Mouse (Mus musculus): ENCODE measurements around the gene Chn1.

Chn1 gene

DNA sequence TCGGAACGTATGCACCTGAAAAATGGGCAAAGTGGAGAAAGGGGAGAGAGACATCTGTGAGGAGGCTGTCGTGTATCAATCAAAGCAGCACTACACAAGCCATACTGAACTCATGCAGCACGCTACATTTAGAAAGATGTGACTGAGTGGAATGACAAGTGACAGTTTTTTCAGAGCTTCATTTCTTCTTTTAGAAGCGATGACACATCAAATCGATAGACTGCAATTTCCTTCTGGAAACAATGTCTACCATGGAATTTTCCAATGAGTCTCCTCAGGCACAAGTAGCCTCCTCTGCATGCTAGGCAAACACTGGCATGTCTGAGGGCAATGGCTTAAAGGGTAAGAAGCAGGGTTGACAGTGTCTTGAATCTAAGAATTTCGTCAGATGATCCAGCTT, 143.3 kb downstream of the Chn1 start:
- no peak for DNase-seq

GRCm38 (mm10) chr2:73618486-73619052, 156.6 kb downstream of the Chn1 start:
- DNase-seq, result no peak

DNA sequence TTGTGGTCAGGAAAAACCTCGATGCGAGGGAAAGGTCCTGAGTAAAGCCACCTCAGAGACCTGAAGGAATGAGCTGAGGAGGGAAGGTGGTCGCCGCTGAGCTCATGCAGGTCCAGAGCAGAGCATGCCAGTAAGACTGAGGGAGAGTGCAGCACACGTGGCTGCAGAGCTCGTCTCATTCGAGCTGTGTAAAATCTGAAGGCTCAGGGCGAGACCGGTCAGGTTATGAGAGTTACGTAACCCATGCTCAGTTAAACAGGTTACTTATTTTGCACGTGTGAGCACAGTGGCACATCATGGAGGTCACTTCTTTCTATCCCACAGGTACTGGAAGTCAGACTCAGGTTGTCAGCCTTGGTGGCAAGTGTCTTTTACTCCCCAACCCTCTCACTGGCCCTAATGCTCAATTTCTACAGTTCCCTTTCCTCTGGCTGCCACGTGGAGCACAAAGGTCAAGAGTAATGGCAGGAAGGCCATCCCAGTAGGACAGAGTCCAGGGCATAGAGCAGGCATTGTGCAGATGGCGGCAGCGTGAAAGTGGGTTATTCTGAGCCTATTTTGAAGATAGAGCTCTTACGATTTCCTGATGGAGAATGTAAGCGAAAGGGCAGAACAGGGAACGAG, 158.6 kb downstream of the Chn1 start:
- DNase-seq, result no peak

- no peak for DNase-seq
Observed at GRCm38 (mm10) chr2:73615456-73615855, 159.7 kb downstream of the Chn1 start.

DNA sequence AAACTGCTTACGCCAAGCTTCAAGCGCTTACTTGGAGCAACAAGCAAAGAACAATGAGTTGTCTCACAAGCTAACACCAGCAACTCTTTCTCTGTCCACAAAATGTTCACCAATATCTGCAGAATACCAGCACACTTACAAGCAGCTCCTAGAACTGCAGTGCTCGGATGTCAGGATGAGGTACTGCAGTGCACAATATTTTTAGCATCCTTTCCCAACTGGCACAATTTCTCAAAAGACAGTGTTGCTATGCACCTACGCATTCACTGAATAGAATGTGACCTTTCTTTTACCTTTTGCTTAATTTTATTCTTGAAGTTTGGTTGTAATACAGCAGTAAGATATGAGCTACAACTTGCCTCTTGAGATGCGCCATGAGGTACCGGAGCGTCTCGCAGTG, 160.8 kb downstream of the Chn1 start:
- DNase-seq, result no peak

DNA sequence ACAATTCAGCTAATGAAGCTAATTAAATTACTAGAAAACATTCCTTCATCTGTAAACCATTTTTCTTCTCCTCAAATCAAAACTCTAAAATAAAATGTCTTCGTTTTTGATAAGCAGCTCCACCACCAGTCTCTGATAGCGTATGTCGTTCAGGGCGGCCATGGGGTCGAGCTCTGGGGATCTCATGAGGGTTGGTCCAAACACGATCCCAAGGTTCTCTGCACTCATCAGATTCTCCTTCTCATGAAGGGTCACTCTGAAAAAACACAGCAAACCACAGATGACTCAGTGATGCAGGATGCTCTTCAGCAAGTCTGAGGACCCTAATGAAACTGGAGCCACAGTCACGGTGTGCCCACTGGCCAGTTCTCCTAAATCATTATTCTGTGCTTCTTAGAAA, 162.2 kb downstream of the Chn1 start:
- no peak for DNase-seq

DNA sequence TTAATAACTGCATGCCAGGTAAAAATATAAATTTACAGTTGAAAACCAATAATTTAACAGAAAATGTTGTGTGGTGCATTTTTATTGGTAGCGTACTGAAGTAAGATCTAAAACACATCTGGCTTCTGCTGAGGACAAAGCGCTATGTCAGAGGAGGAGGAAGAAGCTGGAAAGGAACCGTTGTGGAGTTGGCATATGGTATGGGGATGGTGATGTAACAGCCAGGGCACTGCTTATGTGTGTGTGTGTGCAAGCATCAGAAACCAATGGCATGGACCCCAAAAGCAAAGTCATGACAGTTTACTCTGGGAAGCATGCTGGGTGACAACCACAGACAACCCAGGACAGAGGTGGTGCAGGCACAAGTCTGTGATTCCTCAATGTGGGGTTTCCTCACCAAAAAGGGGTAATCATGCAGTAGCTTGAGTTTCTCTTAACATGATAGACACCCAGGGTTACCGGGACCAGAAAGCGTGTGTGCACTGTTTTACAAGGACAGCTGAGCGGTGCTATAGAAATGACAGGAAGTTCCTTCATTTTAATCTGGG, 162.7 kb downstream of the Chn1 start:
- no peak for DNase-seq

- DNase-seq, result no peak
Observed at GRCm38 (mm10) chr2:73611798-73612197, 163.3 kb downstream of the Chn1 start.

DNA sequence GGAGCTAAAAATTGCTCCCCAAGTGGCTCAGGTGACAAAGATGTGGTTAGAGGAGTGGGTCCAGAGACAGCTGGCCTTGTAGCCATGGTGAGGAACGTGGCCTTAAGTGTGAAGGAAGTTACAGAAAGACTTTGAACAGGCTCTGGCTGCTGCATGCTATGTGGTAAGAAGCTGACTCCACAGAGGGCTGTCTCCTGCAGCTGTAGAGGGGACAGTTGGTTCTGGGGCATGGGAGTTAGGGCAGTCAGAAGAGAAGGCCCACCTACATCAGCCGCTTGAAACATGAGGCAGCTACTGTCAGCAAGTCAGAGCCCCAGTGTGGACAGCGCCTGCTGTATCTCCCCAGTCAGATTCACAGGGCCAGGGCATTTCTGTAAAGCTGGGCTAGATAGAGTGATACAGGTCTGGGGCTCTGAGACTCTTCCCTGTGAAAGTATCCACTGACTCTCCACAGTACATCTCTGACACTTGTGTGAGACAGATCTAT, 165.4 kb downstream of the Chn1 start:
- no peak for DNase-seq

GRCm38 (mm10) chr2:73609067-73609723, 166.0 kb downstream of the Chn1 start:
- DNase-seq, result no peak

DNA sequence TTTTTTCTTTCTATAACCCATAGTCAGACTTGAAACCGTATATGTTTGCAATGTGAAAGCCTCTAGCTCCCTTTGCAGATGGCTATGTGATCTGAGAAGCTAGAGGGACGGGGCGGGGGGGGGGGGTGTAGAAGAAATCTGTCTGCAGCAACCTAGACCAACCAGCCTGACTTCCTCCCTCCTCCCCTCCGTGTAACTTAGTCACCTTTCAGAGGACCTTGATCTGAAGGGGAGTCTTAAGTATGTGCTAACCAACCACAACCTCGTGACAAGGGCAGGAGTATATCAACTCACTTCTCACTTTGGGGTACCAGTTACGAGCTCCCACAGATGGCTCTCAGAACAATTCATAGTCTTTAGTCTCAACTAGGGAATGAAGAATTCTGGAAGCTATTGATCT, 166.8 kb downstream of the Chn1 start:
- no peak for DNase-seq

GRCm38 (mm10) chr2:73607609-73608008, 167.5 kb downstream of the Chn1 start:
- no peak for DNase-seq

- DNase-seq, result no peak
Observed at GRCm38 (mm10) chr2:73607146-73607545, 168.0 kb downstream of the Chn1 start.

DNA sequence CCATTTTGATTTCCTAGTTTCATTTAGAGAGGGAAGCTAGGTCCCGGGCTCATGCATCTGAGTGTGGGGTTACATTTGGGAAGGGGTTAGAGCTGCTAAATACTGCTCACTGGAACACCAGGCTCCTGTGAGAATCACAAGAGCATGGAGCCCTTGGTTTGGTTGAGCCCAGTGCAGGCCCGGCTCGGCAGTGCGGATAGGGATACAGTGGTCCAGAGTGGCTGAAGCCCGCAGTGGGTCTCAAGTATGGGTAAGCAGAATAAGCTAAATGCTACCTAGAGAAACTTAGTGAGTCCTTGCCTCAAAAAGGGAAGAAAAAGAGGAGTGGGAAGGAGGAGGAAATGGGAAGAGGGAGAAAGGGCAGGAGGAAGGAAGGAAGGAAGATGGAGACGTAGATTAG, 168.5 kb downstream of the Chn1 start:
- DNase-seq, result no peak

DNA sequence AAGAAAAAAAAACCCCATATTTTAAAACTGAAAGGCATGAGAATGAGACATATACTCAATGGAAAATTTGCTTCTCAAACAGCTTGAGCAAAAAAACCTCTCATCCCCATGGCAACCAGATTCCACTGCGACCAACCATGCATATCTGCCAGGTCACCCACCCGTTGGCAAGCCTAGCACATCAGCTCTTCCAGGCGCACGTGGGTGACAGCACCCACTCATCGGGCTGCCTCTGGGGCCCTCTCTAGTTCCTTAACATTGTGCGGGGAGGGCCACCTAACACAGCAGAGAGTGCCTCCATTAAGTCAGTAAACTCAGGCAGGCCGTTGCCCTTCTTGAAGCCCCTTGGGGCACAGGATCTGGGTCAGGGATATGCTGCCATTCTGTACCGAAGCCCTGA, 170.1 kb downstream of the Chn1 start:
- DNase-seq, result peak in 1 of 2 experiments; percentile 30

DNA sequence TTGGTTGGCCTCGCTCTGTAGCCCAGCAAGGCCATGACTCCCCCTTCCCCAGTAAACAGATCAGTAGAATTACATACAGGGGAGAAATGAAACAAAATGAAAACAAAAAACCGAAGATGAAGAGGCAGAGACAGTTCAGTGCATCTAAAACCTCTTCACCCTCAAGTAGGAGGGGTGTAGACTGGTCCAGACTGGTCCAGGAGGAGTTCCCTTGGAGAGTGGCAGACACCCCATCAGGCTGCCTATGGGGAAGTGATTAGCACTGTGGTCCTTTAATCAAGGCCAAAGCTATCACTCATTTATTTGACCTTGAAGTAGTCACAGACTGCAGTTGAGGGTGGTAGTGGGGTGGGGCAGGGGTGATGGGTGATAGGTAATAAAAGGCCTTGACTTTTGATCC, 170.6 kb downstream of the Chn1 start:
- DNase-seq, result no peak

DNA sequence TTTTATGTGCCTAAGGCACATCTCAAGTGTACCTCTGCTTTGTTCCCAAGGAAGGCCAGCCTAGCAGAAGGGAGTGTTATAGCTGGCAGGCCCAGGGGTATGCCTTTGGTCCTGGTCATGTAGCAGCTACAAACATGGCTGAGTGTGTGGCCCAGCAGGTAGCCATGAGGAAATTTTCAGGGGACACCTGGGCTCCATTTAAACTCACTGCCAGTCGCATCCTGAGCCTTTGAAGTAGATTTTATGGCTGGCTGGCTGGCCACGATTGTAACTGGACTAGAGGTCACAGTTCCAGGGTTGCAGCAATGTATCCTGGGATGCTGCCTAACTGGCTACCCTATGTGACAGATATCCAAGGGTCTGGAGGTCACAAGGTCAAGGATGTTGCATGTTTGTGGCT, 174.5 kb downstream of the Chn1 start:
- DNase-seq, result no peak

GRCm38 (mm10) chr2:73597772-73598171, 177.4 kb downstream of the Chn1 start:
- DNase-seq, result no peak

DNA sequence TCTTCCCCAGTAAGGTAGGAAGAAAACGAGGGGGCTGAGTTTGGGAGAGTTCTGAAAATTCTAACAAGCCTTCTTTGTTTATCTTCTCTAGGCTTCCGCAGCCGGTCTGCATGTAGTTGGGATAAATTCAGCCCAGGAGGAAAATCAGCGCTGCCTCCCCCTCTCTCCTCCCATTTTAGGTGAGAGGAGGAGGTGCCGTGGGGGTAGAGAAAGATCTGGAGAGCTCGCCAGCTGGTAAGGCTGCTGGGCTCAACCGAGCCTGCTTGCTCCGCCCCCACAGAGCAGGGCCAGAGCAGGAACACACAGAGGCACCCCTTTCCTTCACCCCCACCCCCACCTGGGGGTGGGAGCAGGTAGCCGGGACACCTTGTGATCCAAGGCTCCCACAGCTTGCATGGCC, 178.4 kb downstream of the Chn1 start:
- no peak for DNase-seq

GRCm38 (mm10) chr2:73596326-73596725, 178.8 kb downstream of the Chn1 start:
- DNase-seq, result no peak

- DNase-seq, result no peak
Observed at GRCm38 (mm10) chr2:73593101-73593439, 182.1 kb downstream of the Chn1 start.

DNA sequence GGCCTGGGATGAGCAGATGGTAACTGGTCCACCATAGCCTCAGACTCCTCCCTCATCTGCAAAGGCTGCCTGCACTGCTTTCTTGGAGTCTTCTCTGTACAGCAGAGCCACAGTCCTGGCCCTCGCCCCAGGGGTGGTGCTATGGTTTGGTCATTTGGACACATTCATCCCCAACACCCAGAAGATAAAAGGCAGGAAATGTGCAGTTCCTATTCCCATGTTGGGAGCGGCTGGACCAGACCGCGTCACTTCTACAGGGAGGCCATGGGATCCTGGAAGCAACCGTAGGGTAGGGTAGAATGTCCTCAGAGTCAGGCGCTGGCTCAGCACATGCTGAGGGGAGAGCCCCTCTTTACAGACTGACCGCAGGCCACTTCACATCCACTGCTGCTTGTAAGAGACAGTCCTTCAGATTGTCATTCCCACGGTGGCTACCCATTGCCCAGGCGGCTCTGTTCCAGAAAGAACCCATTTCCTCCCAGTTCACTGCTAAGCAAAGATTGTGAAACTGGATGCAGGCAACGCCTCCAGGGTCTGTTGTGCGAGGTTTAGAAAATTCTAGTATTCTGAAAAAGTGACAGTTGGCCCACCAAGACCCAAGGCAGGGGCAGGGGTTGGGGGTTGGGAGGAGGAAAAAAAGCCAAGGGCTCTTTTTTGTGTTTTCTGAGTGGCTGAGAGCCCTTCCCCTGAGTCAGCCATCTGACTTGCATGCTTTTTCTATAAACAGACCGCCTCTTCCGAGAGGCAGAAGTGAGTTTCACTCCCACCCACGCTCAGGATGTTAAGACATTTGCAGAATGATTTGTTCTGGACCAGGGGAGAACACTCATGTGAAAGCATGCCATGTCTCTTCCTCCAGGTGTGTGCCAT, 182.7 kb downstream of the Chn1 start:
- no peak for DNase-seq

- no peak for DNase-seq
Observed at GRCm38 (mm10) chr2:73591246-73591645, 183.9 kb downstream of the Chn1 start.
